Mouse (Mus musculus) embryonic facial prominence, embryonic 14.5 days (tissue): Measurements from ENCODE around the gene Olfr1348. TPM values are rescaled to one million over a fixed set of nuclear protein-coding genes. Genes with fewer than 3 reads are reported as not detected.
"Not testable (repeated sequence)": the region's sequence is repeated elsewhere in the genome, so short reads cannot be mapped to it uniquely, and the experiment has no call there.

ENCODE experiments used
- ATAC-seq: fragments of 200-750 bp; cut with Nextera tagmentation; 2 replicates; pipeline ENCODE4 v1.8.0; 2017; ENCODE audit warnings: low read depth, moderate number of reproducible peaks, moderate TSS enrichment
- DNase-seq: peaks from one replicate; pipeline ENCODE4 v3.0.0-alpha.2; 2015; ENCODE audit warnings: low spot score
- H3K27ac ChIP-seq: fragments of 300-500 bp; sonication (generic); replicated peaks from 2 replicates; pipeline ENCODE4 v1.5.1; 2014; ENCODE audit warnings: low read depth, mild to moderate bottlenecking, low read length, moderate library complexity
- H3K27me3 ChIP-seq: fragments of 300-500 bp; sonication (generic); replicated peaks from 2 replicates; pipeline ENCODE4 v1.6.1; 2014; ENCODE audit warnings: low read length; ENCODE audit not compliant: control insufficient read depth, insufficient read depth
- H3K36me3 ChIP-seq: fragments of 300-500 bp; sonication (generic); 2 replicates; pipeline ENCODE4 v1.6.1; 2014; ENCODE audit warnings: low read length, mixed read lengths; ENCODE audit not compliant: control insufficient read depth, insufficient read depth
- H3K4me1 ChIP-seq: fragments of 300-500 bp; sonication (generic); 2 replicates; pipeline ENCODE4 v1.6.1; 2014; ENCODE audit warnings: antibody characterized with exemption, low read length; ENCODE audit not compliant: control insufficient read depth, insufficient read depth
- H3K4me2 ChIP-seq: fragments of 300-500 bp; sonication (generic); 2 replicates; pipeline ENCODE4 v1.6.1; 2014; ENCODE audit warnings: low read depth, mild to moderate bottlenecking, low read length, moderate library complexity, mixed read lengths
- H3K4me3 ChIP-seq: fragments of 300-500 bp; sonication (generic); 2 replicates; pipeline ENCODE4 v1.5.1; 2014; ENCODE audit warnings: low read depth, mild to moderate bottlenecking, low read length
- H3K9ac ChIP-seq: fragments of 300-500 bp; sonication (generic); 2 replicates; pipeline ENCODE4 v1.6.1; 2014; ENCODE audit warnings: low read depth, mild to moderate bottlenecking, low read length, moderate library complexity, mixed read lengths
- H3K9me3 ChIP-seq: fragments of 300-500 bp; sonication (generic); 2 replicates; pipeline ENCODE4 v1.6.1; 2016; ENCODE audit warnings: low read length; ENCODE audit not compliant: control insufficient read depth
- WGBS: fragments of 180-500 bp; shearing (Covaris S2); extraction: QIAGEN DNeasy Blood & Tissue Kit; methylation state at CpG from one replicate; pipeline ENCODE4 v1.1.7; 2014; 5-methylcytosine and 5-hydroxymethylcytosine counted together
- polyA plus RNA-seq: library from polyadenylated mRNA; unstranded; fragments of >200 nt; fragmentation: Nextera tagmentation; extraction: Ambion mirVana; gene quantifications from 2 replicates; pipeline ENCODE4 v1.2.1, GENCODE M21; 2014

The Olfr1348 gene
- not detected in 2 replicates for polyA plus RNA-seq

DNA sequence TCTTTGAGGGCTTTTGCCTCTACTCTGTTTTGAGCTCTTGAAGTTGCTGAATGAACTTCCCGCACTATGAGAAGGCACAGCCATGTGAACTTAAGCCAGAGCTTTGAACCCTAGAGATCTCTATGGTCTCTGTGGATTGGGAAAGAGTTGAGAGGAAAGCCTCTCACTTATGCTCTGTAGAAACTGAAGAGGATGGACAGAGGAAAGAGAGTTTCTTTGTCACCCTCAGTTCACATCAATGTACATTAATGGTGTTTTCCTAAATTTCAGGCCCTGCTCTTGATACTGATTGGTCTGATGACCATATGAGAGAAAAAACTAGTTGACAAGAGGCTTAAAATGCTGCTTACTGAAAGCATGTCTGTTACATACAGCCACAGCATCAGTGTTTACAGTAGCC lies at the start of gene Olfr1348:
TSS of gene Olfr1348 (minus strand) at position 101 of the 400 bp plus-strand sequence.
- Histone ChIP-seq H3K9me3 (no peaks in the 10 kb centered on the region), H3K4me2 (no peak within 1 kb of the TSS), H3K27me3 (no peaks in the 10 kb centered on the region), H3K36me3 (no peaks in the 10 kb centered on the region), H3K4me1 (no peaks in the 10 kb centered on the region), H3K27ac (no peak within 1 kb of the TSS), H3K9ac (no peak within 1 kb of the TSS), H3K4me3 (no peak within 1 kb of the TSS)
- ATAC-seq (no peak), DNase-seq (no peak)
- WGBS, result 96% methylated on average over 1 of the region's 1 CpGs

DNA sequence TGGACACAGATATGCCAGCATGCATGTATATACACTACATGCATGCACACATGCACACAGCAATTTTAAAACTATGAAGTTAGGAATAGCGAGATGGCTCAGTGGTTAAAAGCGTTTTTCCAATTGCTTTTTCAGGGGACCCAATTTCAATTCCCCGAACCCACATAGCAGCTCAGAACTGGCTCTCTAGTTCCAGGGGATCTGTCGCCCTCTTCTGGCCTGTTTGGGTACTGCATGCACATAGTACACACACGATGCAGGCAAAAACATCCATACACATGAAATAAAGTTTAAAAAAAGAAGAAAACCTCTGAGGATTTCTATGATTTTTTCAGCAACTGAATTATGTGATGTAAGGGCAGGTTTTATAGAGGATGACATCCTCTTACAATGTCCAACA lies 17.6 kb upstream of the Olfr1348 start:
- WGBS, result 64% methylated on average over 5 of the region's 5 CpGs
- H3K36me3 ChIP-seq, result no peaks in the 10 kb centered on the region
- no peaks in the 10 kb centered on the region for H3K27me3 ChIP-seq
- no peak for ATAC-seq
- no peak for DNase-seq
- H3K9me3 ChIP-seq, result peaks cover 17% of the 10 kb centered on the region; the same call in 1 of the 2 replicates
- no peak overlapping the region for H3K4me2 ChIP-seq
- no peak overlapping the region for H3K4me3 ChIP-seq
- no peak overlapping the region for H3K9ac ChIP-seq
- H3K27ac ChIP-seq, result no peak overlapping the region
- H3K4me1 ChIP-seq, result no peaks in the 10 kb centered on the region

DNA sequence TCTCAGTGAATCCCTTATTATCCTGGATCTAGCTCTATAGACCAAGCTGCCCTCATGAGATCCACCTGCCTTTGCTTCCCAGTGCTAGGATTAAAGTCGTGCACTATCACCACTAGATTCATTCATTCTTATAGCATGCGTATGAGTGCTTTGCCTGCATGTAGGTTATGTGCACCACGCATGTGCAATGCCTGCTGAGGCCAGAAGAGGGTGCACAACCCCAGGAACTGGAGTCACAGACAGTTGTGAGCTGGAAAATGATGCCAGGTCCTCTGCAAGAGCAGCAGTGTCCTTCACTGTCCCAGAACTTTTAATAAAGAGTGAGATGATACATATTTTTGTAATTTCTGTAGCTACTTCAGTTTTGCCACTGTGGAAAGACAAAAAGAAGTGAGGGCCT lies 16.5 kb upstream of the Olfr1348 start:
- H3K27me3 ChIP-seq, result no peaks in the 10 kb centered on the region
- no peaks in the 10 kb centered on the region for H3K36me3 ChIP-seq
- 65% methylated on average over 3 of the region's 3 CpGs for WGBS
- no peak overlapping the region for H3K27ac ChIP-seq
- no peaks in the 10 kb centered on the region for H3K4me1 ChIP-seq
- no peak for DNase-seq
- no peak overlapping the region for H3K9ac ChIP-seq
- no peak for ATAC-seq
- H3K4me2 ChIP-seq, result no peak overlapping the region
- no peak overlapping the region for H3K4me3 ChIP-seq
- H3K9me3 ChIP-seq, result peaks cover 17% of the 10 kb centered on the region; the same call in 1 of the 2 replicates

DNA sequence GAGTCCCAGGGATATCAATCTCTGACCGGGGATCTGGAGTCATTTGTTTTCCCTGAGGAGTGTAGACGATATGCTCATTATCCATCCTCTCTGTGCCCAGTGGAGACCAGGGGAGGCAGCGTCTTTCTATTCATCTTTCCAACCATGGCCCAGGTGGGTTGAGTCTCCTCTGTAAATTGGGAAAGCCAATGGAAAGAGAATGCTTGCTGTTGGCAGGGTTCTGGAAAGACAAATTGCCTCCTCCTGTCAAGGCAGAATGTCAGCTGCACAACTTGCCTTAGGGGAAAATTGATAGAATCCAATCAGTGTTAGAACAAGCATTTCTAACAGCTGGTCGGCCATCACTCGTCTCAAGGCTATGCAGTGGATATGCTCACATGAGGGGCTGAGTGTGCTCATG lies 14.3 kb upstream of the Olfr1348 start, which contains the start of gene Olfr1349:
TSS of gene Olfr1349 (minus strand) at position 101 of the 400 bp plus-strand sequence.
- H3K9ac ChIP-seq, result no peak within 1 kb of the TSS
- 88% methylated on average over 5 of the region's 5 CpGs for WGBS
- ATAC-seq (no peak), DNase-seq (no peak)
- H3K36me3 ChIP-seq, result no peaks in the 10 kb centered on the region
- peaks cover 12% of the 10 kb centered on the region; the same call in 1 of the 2 replicates for H3K9me3 ChIP-seq
- no peak within 1 kb of the TSS for H3K4me2 ChIP-seq
- no peak within 1 kb of the TSS for H3K4me3 ChIP-seq
- H3K4me1 ChIP-seq, result no peaks in the 10 kb centered on the region
- no peaks in the 10 kb centered on the region for H3K27me3 ChIP-seq
- no peak within 1 kb of the TSS for H3K27ac ChIP-seq

DNA sequence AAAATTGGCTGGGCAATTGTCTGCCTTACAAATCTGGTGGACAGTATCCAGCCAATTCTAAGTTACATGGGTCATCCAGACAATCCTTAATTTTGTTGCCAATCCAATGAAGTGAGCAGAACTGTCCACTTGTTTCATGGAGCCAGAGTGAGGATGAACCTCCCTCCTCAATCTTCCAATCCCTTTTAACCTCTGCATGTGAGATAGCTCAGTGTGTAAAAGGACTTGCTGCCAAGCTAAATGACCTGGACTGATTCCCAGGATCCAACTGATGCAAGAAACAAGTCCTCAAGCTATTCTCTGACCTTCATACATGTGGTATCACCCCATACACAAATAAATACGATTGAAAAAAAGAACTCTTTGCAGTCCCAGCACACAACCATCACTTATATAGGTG lies 13.1 kb upstream of the Olfr1348 start:
- no peak overlapping the region for H3K9ac ChIP-seq
- H3K4me3 ChIP-seq, result no peak overlapping the region
- H3K4me2 ChIP-seq, result no peak overlapping the region
- H3K4me1 ChIP-seq, result no peaks in the 10 kb centered on the region
- no peak for DNase-seq
- H3K9me3 ChIP-seq, result peaks cover 12% of the 10 kb centered on the region; the same call in 1 of the 2 replicates
- H3K36me3 ChIP-seq, result no peaks in the 10 kb centered on the region
- 41% methylated on average over 1 of the region's 1 CpGs for WGBS
- no peak for ATAC-seq
- H3K27ac ChIP-seq, result no peak overlapping the region
- H3K27me3 ChIP-seq, result no peaks in the 10 kb centered on the region

DNA sequence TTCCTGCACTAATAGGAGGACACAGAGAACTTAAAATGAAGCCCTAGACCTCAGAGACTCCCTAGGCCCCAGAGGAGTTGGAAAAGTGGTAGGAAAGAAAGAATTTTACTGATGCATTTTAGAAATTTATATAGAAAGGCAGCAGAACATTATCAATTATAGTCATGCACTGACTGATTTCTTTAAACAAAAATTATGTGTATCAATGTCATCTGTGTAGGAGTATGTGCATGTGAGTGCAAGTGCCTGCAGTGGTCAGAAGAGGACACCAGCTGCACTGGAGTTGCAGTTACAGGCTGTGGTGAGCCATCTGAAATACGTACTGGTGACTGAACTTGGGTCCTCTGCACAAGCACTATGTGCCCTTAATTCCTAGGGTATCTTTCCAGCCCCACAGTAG lies 8.9 kb downstream of the Olfr1348 start, which contains the start of gene Olfr1347:
TSS of gene Olfr1347 (minus strand) at position 101 of the 400 bp plus-strand sequence.
- H3K4me3 ChIP-seq, result no peak within 1 kb of the TSS
- no peaks in the 10 kb centered on the region for H3K4me1 ChIP-seq
- no peaks in the 10 kb centered on the region for H3K27me3 ChIP-seq
- no peak for DNase-seq
- no peaks in the 10 kb centered on the region for H3K9me3 ChIP-seq
- H3K27ac ChIP-seq, result no peak within 1 kb of the TSS
- H3K4me2 ChIP-seq, result no peak within 1 kb of the TSS
- no peaks in the 10 kb centered on the region for H3K36me3 ChIP-seq
- H3K9ac ChIP-seq, result no peak within 1 kb of the TSS
- ATAC-seq, result no peak
- WGBS, result 63% methylated on average over 1 of the region's 1 CpGs

DNA sequence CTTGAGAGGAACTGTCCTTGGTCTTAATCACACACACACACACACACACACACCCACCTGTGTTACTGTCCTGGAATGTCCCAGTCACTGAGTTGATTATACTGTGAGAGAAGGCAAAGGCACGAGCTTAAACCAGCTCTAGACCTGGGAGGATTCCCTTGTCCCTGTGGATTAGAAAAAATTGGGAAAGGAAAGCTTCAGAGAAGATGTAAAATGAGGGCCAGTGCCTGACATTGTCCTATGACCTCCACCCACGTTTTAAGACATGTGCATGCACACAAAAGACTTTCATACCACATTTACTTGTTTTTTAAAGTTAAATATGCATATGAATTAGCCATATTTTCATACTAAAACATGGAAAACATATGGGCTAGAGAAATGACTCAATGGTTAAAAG lies 21.7 kb downstream of the Olfr1348 start, which contains the start of gene Olfr5:
TSS of gene Olfr5 (minus strand) at position 101 of the 400 bp plus-strand sequence.
- no peaks in the 10 kb centered on the region for H3K9me3 ChIP-seq
- no peaks in the 10 kb centered on the region for H3K4me1 ChIP-seq
- WGBS, result 24% methylated on average over 2 of the region's 2 CpGs
- no peak for ATAC-seq
- H3K4me2 ChIP-seq, result no peak within 1 kb of the TSS
- no peak within 1 kb of the TSS for H3K4me3 ChIP-seq
- no peaks in the 10 kb centered on the region for H3K36me3 ChIP-seq
- no peaks in the 10 kb centered on the region for H3K27me3 ChIP-seq
- H3K27ac ChIP-seq, result no peak within 1 kb of the TSS
- no peak within 1 kb of the TSS for H3K9ac ChIP-seq
- DNase-seq, result no peak

DNA sequence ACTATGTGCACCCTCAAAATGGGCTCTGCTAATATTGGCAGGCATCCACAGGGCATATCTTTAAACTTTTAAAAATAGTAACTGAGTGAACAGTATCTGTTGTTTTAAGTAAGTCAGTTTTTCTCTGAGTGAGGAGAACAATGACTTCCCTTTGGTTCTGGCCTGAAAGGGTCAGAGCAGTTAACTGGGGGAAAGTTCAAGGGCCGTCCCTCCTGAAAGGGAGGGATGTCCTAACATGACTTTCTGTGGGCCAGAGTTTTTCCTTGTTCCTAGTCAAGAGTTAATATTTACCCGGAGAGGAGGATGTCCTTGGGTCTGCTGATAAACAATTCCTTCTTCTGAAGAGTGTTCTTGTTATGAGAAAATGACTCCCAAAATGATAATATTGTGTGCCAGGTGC lies 30.9 kb downstream of the Olfr1348 start:
- WGBS, result 85% methylated on average over 2 of the region's 2 CpGs
- H3K27ac ChIP-seq, H3K36me3 ChIP-seq, H3K9ac ChIP-seq, H3K4me2 ChIP-seq, ATAC-seq, H3K27me3 ChIP-seq, H3K9me3 ChIP-seq, H3K4me1 ChIP-seq, DNase-seq, H3K4me3 ChIP-seq: not testable (repeated sequence)

DNA sequence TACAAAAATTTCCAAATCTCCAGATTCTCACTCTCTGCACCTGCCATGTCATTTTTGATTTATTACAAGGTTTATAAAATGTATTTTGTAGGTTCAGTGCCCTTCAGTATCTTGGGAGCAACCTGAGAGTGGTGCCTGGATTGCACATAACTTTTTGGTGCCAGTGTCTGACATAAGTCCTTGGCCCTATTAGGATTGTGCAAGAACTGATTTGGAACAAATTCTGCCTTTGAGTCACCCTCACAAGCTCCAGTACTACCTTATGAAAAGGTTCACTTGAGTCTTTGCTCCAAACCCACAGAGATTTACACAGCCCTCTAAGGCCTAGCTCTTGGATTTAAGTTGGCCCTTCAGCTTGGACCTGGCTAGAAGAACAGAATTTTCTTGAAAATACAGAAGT lies 41.6 kb downstream of the Olfr1348 start, which contains the start of gene Olfr1346:
TSS of gene Olfr1346 (plus strand) at position 151 of the 400 bp plus-strand sequence.
- H3K9ac ChIP-seq, result no peak within 1 kb of the TSS
- no peak within 1 kb of the TSS for H3K4me2 ChIP-seq
- no peak for ATAC-seq
- H3K36me3 ChIP-seq, result no peaks in the 10 kb centered on the region
- DNase-seq, result no peak
- no peaks in the 10 kb centered on the region for H3K27me3 ChIP-seq
- no peaks in the 10 kb centered on the region for H3K4me1 ChIP-seq
- H3K27ac ChIP-seq, result no peak within 1 kb of the TSS
- H3K9me3 ChIP-seq, result no peaks in the 10 kb centered on the region
- H3K4me3 ChIP-seq, result no peak within 1 kb of the TSS
